Mouse (Mus musculus) kidney, postnatal 4 days (tissue): ENCODE measurements around the gene Rab3il1.
"Not testable (repeated sequence)": the region's sequence is repeated elsewhere in the genome, so short reads cannot be mapped to it uniquely, and the experiment has no call there.

Experiments
- DNase-seq, 2 experiments: peaks; one replicate each; pipeline ENCODE4 v3.0.0; 2021; ENCODE audit warnings: mixed read lengths in 2 of 2

The Rab3il1 gene

GRCm38 (mm10) chr19:10001206-10001969 is at the start of gene Rab3il1, which contains the start of gene Best1:
Rab3il1 (plus strand) TSS chr19:10001669.
Best1 (minus strand) TSS chr19:10001633.
- no peak for DNase-seq

- DNase-seq: no peak
Observed at GRCm38 (mm10) chr19:9952390-9952789, 49.1 kb upstream of the Rab3il1 start.

GRCm38 (mm10) chr19:9952912-9953311 is 48.6 kb upstream of the Rab3il1 start:
- no peak for DNase-seq

- DNase-seq: peak; percentile 65 to 78
Observed at GRCm38 (mm10) chr19:9954055-9954810, 47.2 kb upstream of the Rab3il1 start.

GRCm38 (mm10) chr19:9954811-9955202 is 46.7 kb upstream of the Rab3il1 start:
- peak; percentile 13 to 32 for DNase-seq

- no peak for DNase-seq
Observed at GRCm38 (mm10) chr19:9955438-9955837, 46.0 kb upstream of the Rab3il1 start.

- DNase-seq: no peak
Observed at GRCm38 (mm10) chr19:9956624-9957388, 44.7 kb upstream of the Rab3il1 start.

- DNase-seq: no peak
Observed at GRCm38 (mm10) chr19:9957965-9958364, 43.5 kb upstream of the Rab3il1 start.

- DNase-seq: no peak
Observed at GRCm38 (mm10) chr19:9960769-9961168, 40.7 kb upstream of the Rab3il1 start.

- DNase-seq: no peak
Observed at GRCm38 (mm10) chr19:9964205-9964916, 37.1 kb upstream of the Rab3il1 start.

GRCm38 (mm10) chr19:9966096-9966867 is 35.2 kb upstream of the Rab3il1 start:
- no peak for DNase-seq

GRCm38 (mm10) chr19:9968081-9968787 is 33.2 kb upstream of the Rab3il1 start:
- DNase-seq: no peak

GRCm38 (mm10) chr19:9974853-9975252 is 26.6 kb upstream of the Rab3il1 start:
- not testable (repeated sequence) for DNase-seq

GRCm38 (mm10) chr19:9977085-9977484 is 24.4 kb upstream of the Rab3il1 start:
- peak in 1 of 2 experiments; percentile 40 for DNase-seq

GRCm38 (mm10) chr19:9978431-9978951 is 23.0 kb upstream of the Rab3il1 start:
- DNase-seq: peak; percentile 80 to 87

GRCm38 (mm10) chr19:9979156-9979555 is 22.3 kb upstream of the Rab3il1 start:
- DNase-seq: no peak

- DNase-seq: no peak
Observed at GRCm38 (mm10) chr19:9980258-9980657, 21.2 kb upstream of the Rab3il1 start, which contains the start of gene Fth1. Fth1 (plus strand) TSS chr19:9980598.

GRCm38 (mm10) chr19:9981621-9982020 is 19.8 kb upstream of the Rab3il1 start:
- DNase-seq: no peak

- peak; percentile 96 to 98 for DNase-seq
Observed at GRCm38 (mm10) chr19:9982151-9982851, 19.2 kb upstream of the Rab3il1 start.
